Mouse (Mus musculus): ENCODE data around the gene Tep1.

The Tep1 gene

GRCm38 (mm10) chr14:50795261-50795935, 75.0 kb downstream of the Tep1 start:
- DNase-seq (ENCODE audit: low spot score in 2 of 2): no peak

GRCm38 (mm10) chr14:50788157-50788556, 82.2 kb downstream of the Tep1 start:
- DNase-seq (ENCODE audit: low spot score in 2 of 2): no peak

- peak; percentile 77 to 93 for DNase-seq (ENCODE audit: low spot score in 2 of 2)
Measured at GRCm38 (mm10) chr14:50785251-50785637, 85.1 kb downstream of the Tep1 start, which contains the start of gene Ttc5. Gene Ttc5, minus strand, starts transcription at chr14:50785519.

GRCm38 (mm10) chr14:50784391-50785250, 85.7 kb downstream of the Tep1 start:
- DNase-seq (ENCODE audit: low spot score in 2 of 2): no peak

- no peak for DNase-seq (ENCODE audit: low spot score in 2 of 2)
Measured at GRCm38 (mm10) chr14:50782166-50782565, 88.2 kb downstream of the Tep1 start.
